Mouse (Mus musculus) lung, embryonic 14.5 days (tissue): Measurements from ENCODE around the gene Rufy1. TPM values are rescaled to one million over a fixed set of nuclear protein-coding genes. Genes with fewer than 3 reads are reported as not detected.

Experiments
- ATAC-seq: fragments of 200-750 bp; cut with Nextera tagmentation; 2 replicates; pipeline ENCODE4 v1.8.0; 2017; ENCODE audit warnings: mild to moderate bottlenecking, moderate TSS enrichment, moderate library complexity; ENCODE audit not compliant: insufficient read depth
- DNase-seq: peaks from one replicate; pipeline ENCODE4 v3.0.0-alpha.2; 2015
- H3K27ac ChIP-seq: fragments of 300-500 bp; sonication (generic); 2 replicates; pipeline ENCODE4 v1.5.1; 2014; ENCODE audit warnings: low read depth, mild to moderate bottlenecking, moderate library complexity
- H3K27me3 ChIP-seq: fragments of 300-500 bp; sonication (generic); 2 replicates; pipeline ENCODE4 v1.6.1; 2014; ENCODE audit warnings: low read length, control low read depth; ENCODE audit not compliant: insufficient read depth
- H3K36me3 ChIP-seq: fragments of 300-500 bp; sonication (generic); 2 replicates; pipeline ENCODE4 v1.6.1; 2014; ENCODE audit warnings: control low read depth; ENCODE audit not compliant: insufficient read depth
- H3K4me1 ChIP-seq: fragments of 300-500 bp; sonication (generic); 2 replicates; pipeline ENCODE4 v1.6.1; 2014; ENCODE audit warnings: antibody characterized with exemption, control low read depth; ENCODE audit not compliant: insufficient read depth
- H3K4me2 ChIP-seq: fragments of 300-500 bp; sonication (generic); 2 replicates; pipeline ENCODE4 v1.6.1; 2014; ENCODE audit warnings: mild to moderate bottlenecking
- H3K4me3 ChIP-seq: fragments of 300-500 bp; sonication (generic); 2 replicates; pipeline ENCODE4 v1.5.1; 2014; ENCODE audit warnings: low read depth, low read length
- H3K9ac ChIP-seq: fragments of 300-500 bp; sonication (generic); 2 replicates; pipeline ENCODE4 v1.6.1; 2014
- H3K9me3 ChIP-seq: fragments of 300-500 bp; sonication (generic); 2 replicates; pipeline ENCODE4 v1.6.1; 2016; ENCODE audit warnings: low read depth, low read length, control low read depth
- CTCF ChIP-seq: IDR thresholded peaks from 2 replicates; pipeline ENCODE4 v1.5.1; 2016; ENCODE audit warnings: antibody characterized with exemption, low read depth
- WGBS: fragments of 180-500 bp; shearing (Covaris S2); extraction: QIAGEN DNeasy Blood & Tissue Kit; methylation state at CpG from one replicate; pipeline ENCODE4 v1.1.7; 2014; 5-methylcytosine and 5-hydroxymethylcytosine counted together
- microRNA counts: library from miRNA; unstranded; fragments of <30 nt; microRNA quantifications from one replicate; lab custom pipeline; 2016
- microRNA-seq: library from miRNA; unstranded; fragments of <30 nt; microRNA quantifications from one replicate; pipeline ENCODE4, GENCODE M21; 2016; ENCODE audit warnings: borderline number of aligned reads
- polyA plus RNA-seq: library from polyadenylated mRNA; unstranded; fragments of >200 nt; fragmentation: Nextera tagmentation; extraction: Ambion mirVana; gene quantifications from 2 replicates; pipeline ENCODE4 v1.2.1, GENCODE M21; 2014

The Rufy1 gene
- polyA plus RNA-seq, 1 experiment from 2014 or later = 24.4 TPM

GRCm38 (mm10) chr11:50354162-50354561 lies 76.8 kb downstream of the Rufy1 start, which contains the start of gene Cby3:
TSS of gene Cby3 (plus strand) at chr11:50354462.
- H3K4me1 ChIP-seq = no peaks in the 10 kb centered on the region
- ATAC-seq (no peak), DNase-seq (no peak)
- no peak within 1 kb of the TSS for H3K4me3 ChIP-seq
- no peak within 1 kb of the TSS for H3K9ac ChIP-seq
- TF ChIP-seq CTCF = no peak
- peaks cover 5% of the 10 kb centered on the region for H3K27me3 ChIP-seq
- no peaks in the 10 kb centered on the region for H3K9me3 ChIP-seq
- no peaks in the 10 kb centered on the region for H3K36me3 ChIP-seq
- H3K27ac ChIP-seq = no peak within 1 kb of the TSS
- no peak within 1 kb of the TSS for H3K4me2 ChIP-seq

DNA sequence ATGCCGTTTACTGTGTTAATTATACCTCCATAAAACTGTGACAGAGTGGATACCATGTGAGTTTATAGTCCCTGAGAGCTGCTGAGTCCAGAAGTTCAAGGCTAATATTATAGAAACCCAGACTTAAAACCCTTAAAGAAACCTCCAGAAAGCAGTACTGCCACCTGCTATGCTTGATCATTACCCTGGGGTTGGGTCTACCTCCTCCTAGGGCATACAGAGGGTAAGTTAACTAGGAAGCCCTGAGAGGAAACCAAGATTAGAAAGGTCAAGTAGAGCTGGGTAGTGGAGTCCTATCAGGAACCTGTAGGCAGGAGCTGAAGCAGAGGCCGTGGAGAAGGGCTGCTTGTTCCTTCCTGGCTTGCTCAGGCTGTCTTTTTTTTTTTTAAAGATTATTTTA lies 78.7 kb downstream of the Rufy1 start:
- no peak overlapping the region for H3K9ac ChIP-seq
- no peak for TF ChIP-seq CTCF
- DNase-seq (no peak), ATAC-seq (no peak)
- H3K36me3 ChIP-seq = no peaks in the 10 kb centered on the region
- no peaks in the 10 kb centered on the region for H3K4me1 ChIP-seq
- no peak overlapping the region for H3K27ac ChIP-seq
- H3K4me2 ChIP-seq = no peak overlapping the region
- no peaks in the 10 kb centered on the region for H3K9me3 ChIP-seq
- H3K27me3 ChIP-seq = no peaks in the 10 kb centered on the region
- WGBS = 71% methylated on average over 2 of the region's 2 CpGs
- no peak overlapping the region for H3K4me3 ChIP-seq

- ATAC-seq (no peak), DNase-seq (no peak)
- TF ChIP-seq CTCF = no peak
- 78% methylated on average over 9 of the region's 9 CpGs for WGBS
- Histone ChIP-seq H3K36me3 (no peaks in the 10 kb centered on the region), H3K9ac (no peak overlapping the region), H3K27ac (no peak overlapping the region), H3K4me2 (no peak overlapping the region), H3K27me3 (no peaks in the 10 kb centered on the region), H3K4me3 (no peak overlapping the region), H3K9me3 (no peaks in the 10 kb centered on the region), H3K4me1 (no peaks in the 10 kb centered on the region)
Measured at GRCm38 (mm10) chr11:50346256-50347032, 84.5 kb downstream of the Rufy1 start.

DNA sequence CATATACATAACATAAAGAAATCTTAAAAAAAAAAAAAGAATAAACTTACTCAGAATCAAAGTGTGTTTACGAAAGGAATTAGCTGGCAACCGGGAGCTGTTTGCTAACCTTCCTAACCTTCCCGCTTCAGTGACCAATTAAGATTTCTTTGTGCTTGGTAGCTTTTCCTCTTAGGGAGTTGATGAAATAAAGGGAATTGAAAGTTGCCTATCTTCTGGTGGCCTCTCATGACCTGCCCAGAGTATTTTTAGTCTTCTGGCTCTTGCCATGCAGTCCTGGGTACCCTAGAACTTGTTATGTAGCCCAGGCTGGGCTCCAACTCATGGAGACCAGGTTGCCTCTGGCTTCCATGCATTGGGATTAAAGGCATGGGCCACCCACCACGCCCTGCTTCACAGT lies 85.4 kb downstream of the Rufy1 start:
- H3K27ac ChIP-seq = no peak overlapping the region
- WGBS = 59% methylated on average over 4 of the region's 4 CpGs
- H3K9me3 ChIP-seq = no peaks in the 10 kb centered on the region
- H3K4me2 ChIP-seq = no peak overlapping the region
- no peaks in the 10 kb centered on the region for H3K36me3 ChIP-seq
- no peak overlapping the region for H3K4me3 ChIP-seq
- no peak for DNase-seq
- ATAC-seq = no peak
- H3K27me3 ChIP-seq = no peaks in the 10 kb centered on the region
- H3K9ac ChIP-seq = no peak overlapping the region
- no peaks in the 10 kb centered on the region for H3K4me1 ChIP-seq
- no peak for TF ChIP-seq CTCF

MicroRNAs encoded within 50 kb of the gene (microRNA counts, 519-probe panel; counts per million panel counts)
- microRNA mmu-miR-804 (lab: Ali Mortazavi, UCI) = 2,536 counts per million, percentile 46 among the panel's probes with 10 or more counts

Small RNA genes within 50 kb of the gene (microRNA-seq; reads per million reads assigned to microRNA genes)
- not detected for gene Mir804

Other genes starting within 250 kb of the Rufy1 start
- 205 and 209 TPM in 2 replicates for gene Sqstm1, start 220.3 kb downstream of the Rufy1 start, polyA plus RNA-seq
- gene Mgat4b, start 220.2 kb downstream of the Rufy1 start, polyA plus RNA-seq = 32.8 and 44.2 TPM in 2 replicates
- 2.1 and 3.2 TPM in 2 replicates for gene Ltc4s, start 192.5 kb downstream of the Rufy1 start, polyA plus RNA-seq
- 11.1 and 11.5 TPM in 2 replicates for gene Maml1, start 138.8 kb downstream of the Rufy1 start, polyA plus RNA-seq
- 269 and 282 TPM in 2 replicates for gene Canx, start 105.5 kb downstream of the Rufy1 start, polyA plus RNA-seq
- gene Cby3, start 76.7 kb downstream of the Rufy1 start, polyA plus RNA-seq = 0.37 and 0.66 TPM in 2 replicates
- gene Hnrnph1, start 54.1 kb downstream of the Rufy1 start, polyA plus RNA-seq = 573 and 582 TPM in 2 replicates
- 9.5 and 10.9 TPM in 2 replicates for gene Adamts2, start 171.0 kb upstream of the Rufy1 start, polyA plus RNA-seq